Mouse (Mus musculus): Measurements from ENCODE around the gene Ndufa8.
A peak's percentile ranks its signal among the peaks of the same experiment; 100 is the strongest.

GRCm38 (mm10) chr2:36021385-36022159 is 27.6 kb downstream of the Ndufa8 start:
- TF ChIP-seq POLR2A (IDR thresholded peaks at IDR 0.05; ENCODE audit: extremely low read depth, insufficient read depth, low read length) (no peak), CTCF (IDR thresholded peaks at IDR 0.05; ENCODE audit: low read depth, low read length) (peak; percentile 77)
